Mouse (Mus musculus): ENCODE data around the gene Ppp1r14b.

DNA sequence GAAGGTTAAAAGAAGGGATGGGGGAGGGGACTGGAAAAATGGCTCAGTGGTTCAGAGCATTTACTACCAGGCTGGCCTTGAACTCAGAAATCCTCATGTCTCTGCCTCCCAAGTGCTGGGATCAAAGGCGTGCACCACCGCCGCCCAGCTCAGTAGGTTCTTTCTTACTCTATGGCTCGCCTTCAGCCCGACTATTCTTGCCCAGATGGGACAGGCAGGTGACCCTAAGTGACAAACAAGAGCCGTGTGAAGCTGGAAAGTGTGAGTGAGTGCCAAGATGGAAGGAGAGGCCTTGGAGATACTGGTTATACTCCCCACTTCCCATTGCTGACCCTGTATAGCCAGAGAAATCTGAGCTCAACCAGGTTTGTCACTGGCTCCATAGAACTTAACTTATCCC lies 31.1 kb upstream of the Ppp1r14b start:
- TF ChIP-seq POLR2A (IDR thresholded peaks at IDR 0.05; ENCODE audit: control insufficient read depth, extremely low read depth, insufficient read depth, low read length, poor library complexity) (no peak), CTCF (IDR thresholded peaks at IDR 0.05; ENCODE audit: borderline replicate concordance, control insufficient read depth, extremely low read depth, insufficient read depth, low read length, poor library complexity) (no peak)
